Mouse (Mus musculus) hindbrain, postnatal 0 days (tissue): ENCODE data around the gene Mt3. TPM values are rescaled to one million over a fixed set of nuclear protein-coding genes. Genes with fewer than 3 reads are reported as not detected.

ENCODE experiments used
- ATAC-seq: fragments of 200-750 bp; cut with Nextera tagmentation; 2 replicates; pipeline ENCODE4 v1.8.0; 2017; ENCODE audit warnings: mild to moderate bottlenecking, moderate TSS enrichment, moderate library complexity
- DNase-seq: peaks from one replicate; pipeline ENCODE4 v3.0.0-alpha.2; 2015; ENCODE audit warnings: low spot score
- H3K27ac ChIP-seq: fragments of 300-500 bp; sonication (generic); 2 replicates; pipeline ENCODE4 v1.5.1; 2014; ENCODE audit warnings: mild to moderate bottlenecking
- H3K27me3 ChIP-seq: fragments of 300-500 bp; sonication (generic); 2 replicates; pipeline ENCODE4 v1.6.1; 2014; ENCODE audit warnings: low read length, mixed read lengths; ENCODE audit not compliant: insufficient read depth
- H3K36me3 ChIP-seq: fragments of 300-500 bp; sonication (generic); 2 replicates; pipeline ENCODE4 v1.6.1; 2014; ENCODE audit warnings: low read length, mixed read lengths; ENCODE audit not compliant: insufficient read depth
- H3K4me1 ChIP-seq: fragments of 300-500 bp; sonication (generic); 2 replicates; pipeline ENCODE4 v1.6.1; 2014; ENCODE audit warnings: antibody characterized with exemption, low read length, mixed read lengths; ENCODE audit not compliant: insufficient read depth
- H3K4me2 ChIP-seq: fragments of 300-500 bp; sonication (generic); 2 replicates; pipeline ENCODE4 v1.6.1; 2014; ENCODE audit warnings: low read depth, mild to moderate bottlenecking, low read length, moderate library complexity, mixed read lengths
- H3K4me3 ChIP-seq: fragments of 300-500 bp; sonication (generic); 2 replicates; pipeline ENCODE4 v1.5.1; 2014; ENCODE audit warnings: low read length
- H3K9ac ChIP-seq: fragments of 300-500 bp; sonication (generic); replicated peaks from 2 replicates; pipeline ENCODE4 v1.6.1; 2014; ENCODE audit warnings: mild to moderate bottlenecking, low read length, moderate library complexity, mixed read lengths
- H3K9me3 ChIP-seq: fragments of 300-500 bp; sonication (generic); 2 replicates; pipeline ENCODE4 v1.6.1; 2016; ENCODE audit warnings: low read length, mixed read lengths
- CTCF ChIP-seq: IDR thresholded peaks from 2 replicates; pipeline ENCODE4 v1.5.1; 2016; ENCODE audit warnings: antibody characterized with exemption, control low read depth, low read depth
- WGBS: fragments of 180-500 bp; shearing (Covaris S2); extraction: QIAGEN DNeasy Blood & Tissue Kit; methylation state at CpG from one replicate; pipeline ENCODE4 v1.1.7; 2014; 5-methylcytosine and 5-hydroxymethylcytosine counted together
- polyA plus RNA-seq: library from polyadenylated mRNA; unstranded; fragments of >200 nt; fragmentation: Nextera tagmentation; extraction: Ambion mirVana; gene quantifications from 2 replicates; pipeline ENCODE4 v1.2.1, GENCODE M21; 2015
- total RNA-seq: library from RNA; depleted of rRNA; stranded (reverse); fragments of >200 nt; gene quantifications from 2 replicates; pipeline ENCODE4 v1.2.3, GENCODE M21; 2014

Gene Mt3
- total and polyA plus RNA-seq, 2 experiments from 2014 or later, result 445 to 889 TPM

GRCm38 (mm10) chr8:94113972-94114371 lies 38.4 kb upstream of the Mt3 start:
- DNase-seq (no peak), ATAC-seq (no peak)
- WGBS, result 87% methylated on average over 2 of the region's 2 CpGs
- H3K4me3 ChIP-seq, result no peak overlapping the region
- H3K27me3 ChIP-seq, result no peaks in the 10 kb centered on the region
- no peak overlapping the region for H3K9ac ChIP-seq
- H3K27ac ChIP-seq, result no peak overlapping the region
- H3K4me2 ChIP-seq, result no peak overlapping the region
- no peaks in the 10 kb centered on the region for H3K9me3 ChIP-seq
- no peak for TF ChIP-seq CTCF
- H3K4me1 ChIP-seq, result 0 out of 2 replicates have a peak, but pooled peaks cover 4% of the 10 kb centered on the region
- H3K36me3 ChIP-seq, result no peaks in the 10 kb centered on the region

- Histone ChIP-seq H3K9me3 (no peaks in the 10 kb centered on the region), H3K27ac (peak overlapping the region; percentile 81), H3K4me1 (0 out of 2 replicates have a peak, but pooled peaks cover 7% of the 10 kb centered on the region), H3K4me3 (no peak overlapping the region), H3K27me3 (no peaks in the 10 kb centered on the region), H3K36me3 (no peaks in the 10 kb centered on the region), H3K4me2 (peak overlapping the region; percentile 25; the same call in 1 of the 2 replicates), H3K9ac (no peak overlapping the region)
- ATAC-seq, result peak; percentile 92
- no peak for TF ChIP-seq CTCF
- 2% methylated on average over 6 of the region's 6 CpGs for WGBS
- DNase-seq, result peak; percentile 81
These were observed 33.5 kb upstream of the Mt3 start for GRCm38 (mm10) chr8:94118776-94119430.

- Histone ChIP-seq H3K27me3 (no peaks in the 10 kb centered on the region), H3K4me1 (0 out of 2 replicates have a peak, but pooled peaks cover 7% of the 10 kb centered on the region), H3K9me3 (no peaks in the 10 kb centered on the region), H3K4me3 (no peak overlapping the region), H3K9ac (no peak overlapping the region), H3K36me3 (no peaks in the 10 kb centered on the region), H3K27ac (peak overlapping the region; percentile 63; the same call in 1 of the 2 replicates), H3K4me2 (no peak overlapping the region)
- ATAC-seq, result peak; percentile 60; the same call in 1 of the 2 replicates
- no peak for TF ChIP-seq CTCF
- DNase-seq, result peak; percentile 24
- WGBS, result 73% methylated on average over 9 of the region's 9 CpGs
These were observed 30.8 kb upstream of the Mt3 start for GRCm38 (mm10) chr8:94121625-94122024.

GRCm38 (mm10) chr8:94122711-94123468 lies 29.5 kb upstream of the Mt3 start:
- no peaks in the 10 kb centered on the region for H3K27me3 ChIP-seq
- 45% methylated on average over 8 of the region's 8 CpGs for WGBS
- H3K36me3 ChIP-seq, result no peaks in the 10 kb centered on the region
- ATAC-seq (no peak), DNase-seq (no peak)
- H3K4me1 ChIP-seq, result 0 out of 2 replicates have a peak, but pooled peaks cover 7% of the 10 kb centered on the region
- no peaks in the 10 kb centered on the region for H3K9me3 ChIP-seq
- H3K27ac ChIP-seq, result no peak overlapping the region
- no peak for TF ChIP-seq CTCF
- no peak overlapping the region for H3K4me3 ChIP-seq
- H3K9ac ChIP-seq, result no peak overlapping the region
- no peak overlapping the region for H3K4me2 ChIP-seq

GRCm38 (mm10) chr8:94127711-94128110 lies 24.7 kb upstream of the Mt3 start:
- ATAC-seq (no peak), DNase-seq (peak; percentile 25)
- no peaks in the 10 kb centered on the region for H3K9me3 ChIP-seq
- H3K9ac ChIP-seq, result no peak overlapping the region
- H3K27me3 ChIP-seq, result no peaks in the 10 kb centered on the region
- H3K4me1 ChIP-seq, result no peaks in the 10 kb centered on the region
- no peak for TF ChIP-seq CTCF
- no peaks in the 10 kb centered on the region for H3K36me3 ChIP-seq
- 47% methylated on average over 6 of the region's 6 CpGs for WGBS
- no peak overlapping the region for H3K4me3 ChIP-seq
- H3K27ac ChIP-seq, result no peak overlapping the region
- no peak overlapping the region for H3K4me2 ChIP-seq

- Histone ChIP-seq H3K27me3 (no peaks in the 10 kb centered on the region), H3K27ac (no peak overlapping the region), H3K36me3 (no peaks in the 10 kb centered on the region), H3K4me3 (no peak overlapping the region), H3K4me2 (no peak overlapping the region), H3K9ac (no peak overlapping the region), H3K4me1 (no peaks in the 10 kb centered on the region), H3K9me3 (no peaks in the 10 kb centered on the region)
- DNase-seq (no peak), ATAC-seq (no peak)
- TF ChIP-seq CTCF, result no peak
- 66% methylated on average over 6 of the region's 6 CpGs for WGBS
These were observed 23.1 kb upstream of the Mt3 start for GRCm38 (mm10) chr8:94129133-94129789.
